Mouse (Mus musculus) urinary bladder, postnatal 25 days (tissue): ENCODE results near the gene Rab5c.

Experiments used
- DNase-seq: peaks from one replicate; pipeline ENCODE4 v3.0.0; 2022; ENCODE audit warnings: low spot score

Rab5c gene

DNA sequence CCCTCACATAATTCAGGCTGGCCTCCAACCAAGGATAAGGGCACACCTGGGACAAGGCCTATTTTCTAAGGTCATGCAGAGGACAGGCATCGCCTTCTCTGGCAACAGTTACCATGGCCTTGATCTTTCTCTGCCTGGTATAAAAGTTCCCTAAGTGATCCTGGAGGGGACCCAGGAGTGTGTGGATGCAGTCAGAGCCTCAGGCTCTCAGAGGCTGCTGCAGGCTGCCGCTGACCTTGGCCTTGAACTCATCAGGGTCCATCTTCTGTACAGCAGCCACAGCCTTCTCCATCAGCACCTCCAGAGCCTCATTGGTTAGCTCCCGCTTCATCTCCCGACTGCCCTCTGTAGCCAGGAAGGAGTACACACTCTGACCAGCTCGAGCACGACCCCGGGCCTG is 40.1 kb downstream of the Rab5c start:
- no peak for DNase-seq

DNA sequence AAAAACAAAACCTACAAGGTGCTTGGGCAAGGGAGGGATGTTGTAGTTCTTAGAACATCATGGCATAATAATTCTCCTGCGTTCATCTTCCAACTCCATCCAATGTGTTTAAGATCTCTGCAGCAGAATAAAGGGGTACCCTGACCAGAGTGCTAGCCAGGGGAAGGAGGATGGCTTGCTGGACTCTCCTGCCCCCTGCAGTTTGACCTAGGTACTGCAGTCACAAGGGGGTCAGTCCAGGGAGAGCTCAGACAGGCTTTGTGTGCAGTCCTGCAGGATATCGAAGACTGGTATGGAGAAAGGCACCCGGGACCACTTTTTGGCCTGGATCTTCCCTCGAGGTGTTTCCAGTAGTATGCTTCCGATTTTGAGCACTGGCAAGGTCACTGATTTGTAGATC is 43.1 kb downstream of the Rab5c start:
- peak; percentile 68 for DNase-seq

DNA sequence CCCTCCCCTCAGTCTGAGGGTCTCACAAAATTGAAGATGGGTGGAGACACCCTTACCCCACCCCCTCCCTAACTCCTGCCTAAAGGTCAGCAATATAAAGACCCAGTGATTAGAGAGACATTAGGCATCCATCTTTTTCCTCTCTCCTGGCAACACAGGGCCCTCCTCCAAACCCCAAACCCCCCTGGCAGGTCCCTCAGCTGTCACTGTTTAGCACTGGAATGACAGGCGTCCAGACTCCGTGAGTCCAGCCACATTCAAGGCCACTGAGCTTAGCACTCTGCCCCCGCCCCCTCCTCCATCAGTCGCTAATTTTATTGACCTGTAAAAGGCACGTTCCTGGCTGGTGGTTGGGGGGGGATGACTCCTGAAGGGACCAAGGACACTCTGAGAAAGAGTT is 44.9 kb downstream of the Rab5c start:
- DNase-seq, result no peak

DNA sequence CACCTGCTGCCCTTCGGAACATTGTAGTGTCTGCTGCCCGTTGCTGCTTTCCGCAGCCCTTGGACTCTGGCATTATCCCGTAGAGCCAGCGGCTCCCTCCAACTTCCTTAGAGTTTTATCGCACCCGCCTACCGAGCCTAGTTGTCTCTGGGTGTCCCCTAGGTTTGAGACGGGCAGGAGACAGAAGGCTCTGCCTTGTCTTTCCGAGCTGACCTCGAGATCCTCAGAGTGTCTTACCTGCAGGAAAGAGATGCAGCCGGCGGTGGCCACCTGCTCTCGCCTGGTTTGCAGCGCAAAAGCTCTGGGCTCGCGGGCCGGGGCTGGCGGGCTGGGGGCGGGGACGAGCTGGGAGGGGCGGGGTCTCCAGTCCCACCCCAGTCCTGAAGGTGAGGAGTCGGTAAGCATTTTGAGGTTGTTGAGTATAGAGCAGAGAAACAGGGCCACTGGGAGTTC is 45.8 kb downstream of the Rab5c start, which contains the start of gene Zfp385c:
Gene Zfp385c, minus strand, starts transcription at position 292 of the 453 bp plus-strand sequence.
- no peak for DNase-seq

- no peak for DNase-seq
Measured at GRCm38 (mm10) chr11:100690389-100690788, 47.6 kb downstream of the Rab5c start.

- DNase-seq, result no peak
Measured at GRCm38 (mm10) chr11:100688443-100688842, 49.6 kb downstream of the Rab5c start.

DNA sequence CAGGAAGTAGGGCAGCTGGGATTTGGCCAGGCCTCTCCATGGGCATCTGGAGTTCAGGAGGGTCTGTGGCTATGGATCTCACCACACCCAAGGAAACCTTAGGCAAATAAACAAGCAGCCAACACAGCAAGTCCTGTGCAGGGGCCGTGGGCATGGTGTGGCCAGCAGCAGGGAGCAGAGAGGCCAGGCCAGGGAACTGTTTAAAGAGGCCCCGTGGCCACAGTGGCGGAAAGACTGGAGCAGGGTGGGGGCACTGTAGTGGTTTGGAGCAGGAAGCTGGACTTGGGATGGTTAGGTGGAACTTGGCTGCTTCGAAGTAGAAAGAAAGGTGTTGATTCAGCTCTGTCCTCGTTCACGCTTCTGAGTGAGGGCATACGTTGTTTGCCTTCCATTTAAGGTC is 50.8 kb downstream of the Rab5c start:
- no peak for DNase-seq

- DNase-seq, result no peak
Measured at GRCm38 (mm10) chr11:100685371-100685770, 52.6 kb downstream of the Rab5c start.

GRCm38 (mm10) chr11:100684084-100684483 is 53.9 kb downstream of the Rab5c start:
- no peak for DNase-seq

DNA sequence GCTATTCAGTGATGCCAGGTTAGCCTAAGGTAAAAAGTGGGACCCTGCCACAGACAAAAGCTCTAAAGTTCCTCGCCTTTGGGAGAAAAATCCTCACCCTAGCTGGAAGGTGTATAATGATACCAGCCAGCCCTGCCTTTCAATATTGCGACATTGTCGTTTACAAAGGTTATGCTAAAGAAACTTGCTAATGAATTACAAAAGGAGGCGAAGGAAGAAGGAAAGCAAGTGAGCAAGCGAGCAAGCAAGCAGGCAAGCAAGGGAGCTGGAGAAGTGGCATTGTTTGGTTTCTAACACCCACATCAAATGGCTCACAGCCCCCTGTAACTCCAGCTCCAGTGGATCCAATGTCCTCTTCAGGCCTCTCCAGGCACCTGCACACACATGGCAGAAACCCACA is 55.5 kb downstream of the Rab5c start:
- DNase-seq, result no peak

GRCm38 (mm10) chr11:100681826-100682225 is 56.2 kb downstream of the Rab5c start:
- no peak for DNase-seq

- no peak for DNase-seq
Measured at GRCm38 (mm10) chr11:100677810-100678209, 60.2 kb downstream of the Rab5c start.

- peak; percentile 24 for DNase-seq
Measured at GRCm38 (mm10) chr11:100673169-100673568, 64.8 kb downstream of the Rab5c start.

GRCm38 (mm10) chr11:100671956-100672355 is 66.1 kb downstream of the Rab5c start:
- DNase-seq, result no peak

- no peak for DNase-seq
Measured at GRCm38 (mm10) chr11:100671049-100671448, 67.0 kb downstream of the Rab5c start.
